Mouse (Mus musculus) kidney, embryonic 15.5 days (tissue): ENCODE measurements around the gene Glcci1. TPM values are rescaled to one million over a fixed set of nuclear protein-coding genes. Genes with fewer than 3 reads are reported as not detected.

Experiments used
- ATAC-seq: fragments of 200-750 bp; cut with Nextera tagmentation; replicated peaks from 2 replicates; pipeline ENCODE4 v1.8.0; 2017; ENCODE audit warnings: moderate TSS enrichment; ENCODE audit not compliant: low FRiP score
- H3K27ac ChIP-seq: fragments of 300-500 bp; sonication (generic); 2 replicates; pipeline ENCODE4 v1.5.1; 2015; ENCODE audit warnings: mild to moderate bottlenecking, inconsistent platforms
- H3K27me3 ChIP-seq: fragments of 300-500 bp; sonication (generic); 2 replicates; pipeline ENCODE4 v1.6.1; 2015; ENCODE audit warnings: inconsistent platforms
- H3K36me3 ChIP-seq: fragments of 300-500 bp; sonication (generic); 2 replicates; pipeline ENCODE4 v1.6.1; 2015; ENCODE audit warnings: inconsistent platforms
- H3K4me1 ChIP-seq: fragments of 300-500 bp; sonication (generic); 2 replicates; pipeline ENCODE4 v1.6.1; 2015; ENCODE audit warnings: inconsistent platforms
- H3K4me2 ChIP-seq: fragments of 300-500 bp; sonication (generic); 2 replicates; pipeline ENCODE4 v1.6.1; 2015; ENCODE audit warnings: moderate library complexity, mild to moderate bottlenecking, inconsistent platforms
- H3K4me3 ChIP-seq: fragments of 300-500 bp; sonication (generic); replicated peaks from 2 replicates; pipeline ENCODE4 v1.5.1; 2015; ENCODE audit warnings: mild to moderate bottlenecking, inconsistent platforms
- H3K9ac ChIP-seq: fragments of 300-500 bp; sonication (generic); 2 replicates; pipeline ENCODE4 v1.6.1; 2015; ENCODE audit warnings: mild to moderate bottlenecking, inconsistent platforms
- H3K9me3 ChIP-seq: fragments of 300-500 bp; sonication (generic); replicated peaks from 2 replicates; pipeline ENCODE4 v1.6.1; 2016; ENCODE audit warnings: inconsistent platforms
- WGBS: fragments of 180-500 bp; shearing (Covaris S2); methylation state at CpG from one replicate; pipeline ENCODE4 v1.1.7; 2015; ENCODE audit warnings: mixed read lengths; 5-methylcytosine and 5-hydroxymethylcytosine counted together
- polyA plus RNA-seq: library from polyadenylated mRNA; unstranded; fragments of >200 nt; fragmentation: Nextera tagmentation; extraction: Ambion mirVana; gene quantifications from 2 replicates; pipeline ENCODE4 v1.2.1, GENCODE M21; 2015

The Glcci1 gene
- polyA plus RNA-seq, 1 experiment from 2014 or later, result 9.4 TPM

DNA sequence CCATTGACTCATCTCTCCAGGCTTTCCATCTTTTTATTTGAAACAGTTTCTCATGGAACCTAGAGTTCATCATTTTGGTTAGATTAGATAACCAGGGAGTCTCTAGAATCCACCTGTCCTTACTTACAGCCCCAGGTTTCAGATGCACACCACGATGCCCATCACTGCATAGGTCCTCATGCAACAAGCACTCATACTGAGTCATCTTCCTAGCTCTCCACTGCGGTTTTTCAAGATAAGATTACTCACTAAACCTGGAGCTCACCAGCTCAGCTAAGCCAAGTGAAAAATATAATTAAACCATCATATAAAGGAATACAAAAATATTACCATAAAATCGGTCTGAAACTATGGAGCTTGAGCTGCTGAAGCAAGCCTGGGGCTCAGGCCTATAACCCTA lies 74.5 kb downstream of the Glcci1 start:
- no peak overlapping the region for H3K4me3 ChIP-seq
- WGBS, result 88% methylated on average over 3 of the region's 3 CpGs
- peaks cover 20% of the 10 kb centered on the region for H3K36me3 ChIP-seq
- no peak overlapping the region for H3K27ac ChIP-seq
- H3K4me2 ChIP-seq, result no peak overlapping the region
- no peaks in the 10 kb centered on the region for H3K27me3 ChIP-seq
- no peaks in the 10 kb centered on the region for H3K4me1 ChIP-seq
- no peak for ATAC-seq
- H3K9me3 ChIP-seq, result no peaks in the 10 kb centered on the region
- H3K9ac ChIP-seq, result no peak overlapping the region

DNA sequence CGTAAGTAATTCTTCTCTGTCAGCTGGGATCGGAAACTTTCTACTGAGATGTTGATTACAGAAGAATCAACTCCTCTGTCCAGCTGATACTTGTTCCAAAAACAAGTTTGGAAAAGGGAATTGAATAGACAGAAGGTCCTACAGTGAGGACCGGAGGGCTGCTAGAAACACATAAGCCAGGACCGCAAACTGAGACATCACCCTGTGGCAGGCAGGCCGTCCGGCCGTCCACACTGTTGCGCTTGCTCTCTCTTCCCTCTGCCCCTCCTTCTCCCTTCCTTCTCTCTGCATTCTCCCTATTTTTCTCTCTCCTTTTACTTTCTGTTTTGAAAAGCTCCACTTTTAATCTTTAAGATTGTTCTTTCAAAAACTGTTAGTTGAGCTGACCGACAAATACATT lies 82.3 kb downstream of the Glcci1 start:
- no peaks in the 10 kb centered on the region for H3K4me1 ChIP-seq
- H3K27ac ChIP-seq, result no peak overlapping the region
- no peak for ATAC-seq
- H3K9ac ChIP-seq, result no peak overlapping the region
- peaks cover 15% of the 10 kb centered on the region for H3K36me3 ChIP-seq
- no peaks in the 10 kb centered on the region for H3K27me3 ChIP-seq
- no peak overlapping the region for H3K4me3 ChIP-seq
- no peak overlapping the region for H3K4me2 ChIP-seq
- H3K9me3 ChIP-seq, result no peaks in the 10 kb centered on the region
- WGBS, result 73% methylated on average over 9 of the region's 9 CpGs

GRCm38 (mm10) chr6:8617369-8617768 lies 108.0 kb downstream of the Glcci1 start:
- H3K36me3 ChIP-seq, result no peaks in the 10 kb centered on the region
- H3K4me3 ChIP-seq, result no peak overlapping the region
- no peak overlapping the region for H3K27ac ChIP-seq
- ATAC-seq, result no peak
- H3K4me2 ChIP-seq, result no peak overlapping the region
- no peak overlapping the region for H3K9ac ChIP-seq
- H3K9me3 ChIP-seq, result no peaks in the 10 kb centered on the region
- no peaks in the 10 kb centered on the region for H3K4me1 ChIP-seq
- no peaks in the 10 kb centered on the region for H3K27me3 ChIP-seq
- 74% methylated on average over 2 of the region's 2 CpGs for WGBS

DNA sequence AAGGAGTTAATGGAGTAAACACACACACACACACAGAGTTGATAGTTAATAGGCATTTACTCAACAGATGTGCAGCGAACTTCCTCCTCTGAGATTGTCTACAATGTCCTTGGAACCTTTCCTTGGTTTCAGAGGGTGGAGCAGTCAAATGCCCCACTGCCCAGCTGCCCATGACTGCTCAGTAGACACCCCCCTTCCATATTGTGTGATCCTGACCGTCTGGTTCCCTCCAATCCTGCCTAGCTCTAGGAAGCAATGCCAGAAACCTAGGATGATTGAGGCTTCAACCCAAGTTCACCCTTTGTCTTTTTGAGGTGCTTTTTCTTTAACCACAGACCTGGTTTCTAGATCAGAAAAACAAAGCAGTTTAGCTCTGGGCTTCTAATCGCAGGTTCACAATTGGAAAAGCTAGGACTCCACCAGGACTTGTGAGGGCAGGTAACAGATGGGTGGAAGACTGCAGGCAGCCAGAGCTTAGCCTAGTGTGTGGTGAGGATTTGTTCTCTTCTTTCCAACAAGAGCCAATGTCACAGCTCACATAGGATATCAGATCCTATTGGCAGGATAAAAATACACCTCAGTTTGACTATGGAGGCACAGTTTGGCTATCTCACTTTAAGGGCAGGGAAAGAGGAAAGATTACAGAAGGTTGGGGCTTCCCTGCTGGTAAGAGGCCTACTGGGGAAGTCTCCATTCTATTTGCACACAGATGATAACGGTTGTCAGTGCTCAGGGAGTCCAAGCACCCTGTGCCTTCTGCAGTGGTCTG lies 110.4 kb downstream of the Glcci1 start:
- no peaks in the 10 kb centered on the region for H3K9me3 ChIP-seq
- no peaks in the 10 kb centered on the region for H3K4me1 ChIP-seq

DNA sequence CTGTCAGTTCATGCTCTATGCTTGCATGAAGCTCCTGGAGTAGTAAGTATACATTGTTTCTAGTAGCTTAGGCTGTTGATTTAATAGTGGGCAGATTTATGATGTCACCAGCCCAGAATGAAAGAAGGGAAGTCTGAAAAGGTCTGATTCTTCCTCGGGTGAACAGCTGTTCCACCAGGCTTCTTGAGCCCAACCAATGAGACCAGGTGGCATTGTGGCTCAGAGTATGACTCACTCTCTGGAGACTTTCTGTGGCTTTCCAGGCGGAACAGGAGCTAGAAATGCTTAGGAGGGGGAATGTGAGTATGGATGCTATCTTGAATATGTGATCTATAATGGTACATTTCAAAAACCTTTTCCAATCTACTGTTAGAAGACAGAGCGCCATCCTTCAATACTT lies 113.6 kb downstream of the Glcci1 start:
- Histone ChIP-seq H3K4me2 (no peak overlapping the region), H3K27me3 (no peaks in the 10 kb centered on the region), H3K27ac (no peak overlapping the region), H3K4me3 (no peak overlapping the region), H3K4me1 (no peaks in the 10 kb centered on the region), H3K9ac (no peak overlapping the region), H3K36me3 (no peaks in the 10 kb centered on the region), H3K9me3 (no peaks in the 10 kb centered on the region)
- ATAC-seq, result no peak
- WGBS, result 66% methylated on average over 3 of the region's 3 CpGs

More for the DNA sequence above, 110.4 kb downstream of the Glcci1 start:
- no peak overlapping the region for H3K4me2 ChIP-seq
- H3K4me3 ChIP-seq, result no peak overlapping the region
- 77% methylated on average over 4 of the region's 4 CpGs for WGBS
- no peaks in the 10 kb centered on the region for H3K36me3 ChIP-seq
- no peak overlapping the region for H3K9ac ChIP-seq
- H3K27ac ChIP-seq, result no peak overlapping the region
- no peaks in the 10 kb centered on the region for H3K27me3 ChIP-seq
- no peak for ATAC-seq

DNA sequence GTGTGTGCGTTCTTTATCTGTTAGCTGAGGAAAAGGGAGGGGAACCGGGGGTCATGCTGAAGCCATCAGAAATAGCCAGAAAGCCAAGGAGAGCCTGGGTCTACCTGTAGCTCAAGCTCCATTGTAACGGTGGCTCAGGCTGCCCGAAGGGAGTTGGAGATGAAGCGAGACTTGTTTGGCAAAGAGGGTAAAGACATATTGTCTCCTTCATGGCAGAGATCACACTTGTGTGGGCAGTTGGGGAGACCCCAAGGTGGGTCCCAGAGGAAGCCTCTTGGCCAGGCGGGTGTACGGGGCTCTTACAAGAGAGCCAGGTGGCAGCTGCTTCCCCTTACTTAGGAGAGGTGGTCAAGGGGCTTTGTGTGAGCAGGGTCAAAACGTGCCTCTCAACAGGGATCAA lies 118.8 kb downstream of the Glcci1 start:
- Histone ChIP-seq H3K4me2 (no peak overlapping the region), H3K4me1 (peaks cover 4% of the 10 kb centered on the region; the same call in 1 of the 2 replicates), H3K27me3 (no peaks in the 10 kb centered on the region), H3K9me3 (no peaks in the 10 kb centered on the region), H3K27ac (no peak overlapping the region), H3K9ac (no peak overlapping the region), H3K4me3 (no peak overlapping the region), H3K36me3 (no peaks in the 10 kb centered on the region)
- ATAC-seq, result no peak
- 92% methylated on average over 8 of the region's 8 CpGs for WGBS

- Histone ChIP-seq H3K27me3 (no peaks in the 10 kb centered on the region), H3K27ac (no peak overlapping the region), H3K4me3 (no peak overlapping the region), H3K9me3 (no peaks in the 10 kb centered on the region), H3K9ac (no peak overlapping the region), H3K4me2 (no peak overlapping the region), H3K4me1 (peaks cover 4% of the 10 kb centered on the region; the same call in 1 of the 2 replicates), H3K36me3 (no peaks in the 10 kb centered on the region)
- 62% methylated on average over 7 of the region's 7 CpGs for WGBS
- peak; percentile 73 for ATAC-seq
These were observed 119.4 kb downstream of the Glcci1 start for GRCm38 (mm10) chr6:8628715-8629267.

DNA sequence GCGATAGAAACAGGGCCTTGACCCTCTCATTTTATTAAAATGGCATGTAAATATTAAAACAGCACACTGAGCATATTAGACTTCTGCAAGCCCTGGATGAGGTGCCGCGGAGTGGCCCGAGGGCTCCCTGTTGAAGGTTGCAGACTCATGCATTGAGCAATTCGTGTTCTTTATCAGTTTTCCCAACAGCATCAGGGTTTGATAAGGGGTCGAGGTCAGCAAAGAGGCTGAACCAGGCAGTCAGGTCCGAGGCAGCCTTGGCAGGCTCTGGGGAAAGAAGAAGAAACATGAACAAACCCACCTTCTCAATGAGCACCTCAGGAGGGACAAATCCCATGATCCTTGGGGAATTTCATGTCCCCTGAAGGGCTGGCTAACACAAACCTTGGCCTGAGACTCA lies 121.1 kb downstream of the Glcci1 start:
- H3K27ac ChIP-seq, result no peak overlapping the region
- H3K36me3 ChIP-seq, result no peaks in the 10 kb centered on the region
- H3K4me2 ChIP-seq, result no peak overlapping the region
- no peak for ATAC-seq
- no peaks in the 10 kb centered on the region for H3K9me3 ChIP-seq
- H3K27me3 ChIP-seq, result no peaks in the 10 kb centered on the region
- 88% methylated on average over 7 of the region's 7 CpGs for whole genome bisulfite sequencing
- no peak overlapping the region for H3K9ac ChIP-seq
- H3K4me1 ChIP-seq, result peaks cover 8% of the 10 kb centered on the region
- no peak overlapping the region for H3K4me3 ChIP-seq

DNA sequence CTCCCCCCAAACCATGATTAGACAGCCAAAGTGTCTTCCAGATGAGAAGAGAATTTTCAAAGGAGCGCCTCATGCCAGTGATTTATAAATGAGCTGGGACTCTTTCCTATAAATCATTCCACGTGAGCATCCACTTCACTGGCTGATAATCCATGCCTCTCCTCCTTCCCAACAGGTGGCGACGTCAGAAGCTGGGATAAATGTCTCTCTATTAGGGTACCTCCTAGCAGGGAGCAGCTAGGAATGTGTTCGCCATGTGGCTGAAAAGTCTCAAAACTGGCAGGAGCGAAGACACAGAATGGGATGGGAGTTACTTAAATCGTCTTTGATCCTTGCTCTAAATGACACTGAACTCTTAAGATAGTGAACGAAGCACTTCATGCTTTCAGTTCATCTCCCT lies 122.0 kb downstream of the Glcci1 start:
- peaks cover 8% of the 10 kb centered on the region for H3K4me1 ChIP-seq
- H3K36me3 ChIP-seq, result no peaks in the 10 kb centered on the region
- no peaks in the 10 kb centered on the region for H3K27me3 ChIP-seq
- H3K27ac ChIP-seq, result no peak overlapping the region
- H3K4me2 ChIP-seq, result no peak overlapping the region
- no peak overlapping the region for H3K4me3 ChIP-seq
- WGBS, result 72% methylated on average over 8 of the region's 8 CpGs
- no peak for ATAC-seq
- H3K9me3 ChIP-seq, result no peaks in the 10 kb centered on the region
- no peak overlapping the region for H3K9ac ChIP-seq

DNA sequence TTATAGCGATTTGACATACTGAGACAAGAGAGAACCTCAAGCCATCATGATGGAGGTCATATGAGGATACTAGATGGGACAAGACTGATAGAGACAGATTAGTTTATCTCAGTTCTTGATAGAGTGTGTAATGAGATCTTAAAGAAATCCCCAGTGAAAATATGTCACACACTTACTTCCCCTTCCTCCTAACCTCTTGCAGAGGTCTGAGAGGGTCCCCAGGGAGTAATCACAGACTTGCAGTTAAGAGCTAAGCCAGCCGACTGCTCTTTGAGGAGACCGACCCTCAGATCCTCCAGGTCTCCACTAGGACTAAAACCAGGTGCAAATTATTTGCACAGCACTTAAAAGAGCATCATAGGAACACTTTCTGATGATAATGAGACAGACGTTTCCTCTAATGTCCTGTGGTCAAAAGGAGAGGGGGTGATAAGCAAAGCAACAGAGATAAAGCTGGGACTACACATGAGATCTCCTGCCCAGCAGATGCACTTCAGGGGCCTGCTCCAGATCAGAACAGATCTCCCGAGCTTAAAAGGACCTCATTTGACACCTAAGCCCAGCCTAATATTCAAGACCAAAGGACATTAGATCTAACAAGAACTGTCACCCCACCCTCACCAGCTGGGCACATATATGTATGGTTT lies 122.7 kb downstream of the Glcci1 start:
- Histone ChIP-seq H3K9ac (no peak overlapping the region), H3K27ac (no peak overlapping the region), H3K4me3 (no peak overlapping the region), H3K36me3 (no peaks in the 10 kb centered on the region), H3K9me3 (no peaks in the 10 kb centered on the region), H3K27me3 (no peaks in the 10 kb centered on the region), H3K4me2 (no peak overlapping the region), H3K4me1 (peaks cover 8% of the 10 kb centered on the region)
- ATAC-seq, result no peak
- WGBS, result 65% methylated on average over 5 of the region's 5 CpGs

DNA sequence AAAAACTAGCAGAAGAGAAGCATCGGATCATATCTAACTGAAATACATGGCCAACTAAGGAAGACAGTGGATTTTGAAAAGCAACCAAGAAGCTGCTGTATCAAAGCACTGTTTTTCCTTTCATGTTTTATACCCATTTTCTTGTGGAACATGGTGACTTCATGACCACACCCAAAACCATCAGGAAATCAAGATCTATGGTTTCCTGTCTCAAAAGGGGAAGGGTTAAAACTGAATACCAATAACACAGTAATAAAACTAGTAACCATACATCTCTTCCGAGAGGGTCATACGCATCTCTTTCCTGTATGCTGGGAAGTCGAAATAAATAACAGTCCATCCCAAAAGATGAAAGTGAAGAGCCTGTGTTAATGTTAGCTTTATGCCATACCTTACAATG lies 123.3 kb downstream of the Glcci1 start:
- Histone ChIP-seq H3K9ac (no peak overlapping the region), H3K36me3 (no peaks in the 10 kb centered on the region), H3K4me1 (peaks cover 8% of the 10 kb centered on the region), H3K27me3 (no peaks in the 10 kb centered on the region), H3K27ac (no peak overlapping the region), H3K4me2 (no peak overlapping the region), H3K4me3 (no peak overlapping the region), H3K9me3 (no peaks in the 10 kb centered on the region)
- no peak for ATAC-seq
- 90% methylated on average over 4 of the region's 4 CpGs for WGBS

GRCm38 (mm10) chr6:8638122-8638521 lies 128.7 kb downstream of the Glcci1 start:
- Histone ChIP-seq H3K4me3 (no peak overlapping the region), H3K9me3 (no peaks in the 10 kb centered on the region), H3K27me3 (no peaks in the 10 kb centered on the region), H3K36me3 (no peaks in the 10 kb centered on the region), H3K4me1 (peaks cover 4% of the 10 kb centered on the region; the same call in 1 of the 2 replicates), H3K27ac (no peak overlapping the region), H3K4me2 (no peak overlapping the region), H3K9ac (no peak overlapping the region)
- ATAC-seq, result no peak
- WGBS, result 90% methylated on average over 4 of the region's 4 CpGs
